1 mouse cellular context compared by ENCODE assay signal in genomic region chr1:180536719-180537118, GRCm38 (mm10).
TF ChIP-seq lines count a peak whose summit lies in the region.

No protein-coding gene starts in this region.

TF ChIP-seq in CH12.LX, 34 proteins besides CTCF, POLR2A, EP300 and RAD21:
- TF ChIP-seq HCFC1 (IDR thresholded peaks at IDR 0.05; ENCODE audit: low read depth, low read length) (0 out of 2 replicates have a peak, but pooled peaks have one; percentile 11), SIN3A (IDR thresholded peaks at IDR 0.05; ENCODE audit: low read length) (0 out of 2 replicates have a peak, but pooled peaks have one; percentile 41), MXI1 (IDR thresholded peaks at IDR 0.05; ENCODE audit: low read depth, low read length) (0 out of 2 replicates have a peak, but pooled peaks have one; percentile 33), ELF1 (IDR thresholded peaks at IDR 0.05; ENCODE audit: low read depth, low read length) (peak; percentile 40; the same call in 1 of the 2 replicates), BHLHE40 (IDR thresholded peaks at IDR 0.05; ENCODE audit: low read depth, low read length) (0 out of 2 replicates have a peak, but pooled peaks have one; percentile 13), ZNF384 (IDR thresholded peaks at IDR 0.05; ENCODE audit: low read depth, low read length) (no peak)
